ENCODE assay signal across 16 mouse cellular contexts in genomic region chr5:92148248-92148647, GRCm38 (mm10).
"Had no signal": no experiment of that assay in that cellular context is flagged by ENCODE, and none has a peak within 500 bp of the region (broad histone marks: within the 10 kb centered on the region; RNA-seq: fewer than 3 reads in every experiment).

No protein-coding gene starts in this region.

- DNase-seq: retina, postnatal 1 day; right cerebral cortex, adult 18-20 months; right cerebral cortex, postnatal 14 days; right cerebral cortex, postnatal 25 days; right cerebral cortex, postnatal 4 days; spleen, adult 18-20 months; thymus, adult 18-20 months; thymus, adult 2 months; thymus, postnatal 14 days; thymus, postnatal 25 days; thymus, postnatal 36 days; thymus, postnatal 4 days had no signal

- H3K9ac ChIP-seq: neural tube, embryonic 13.5 days; neural tube, embryonic 15.5 days; stomach, embryonic 15.5 days had no signal

- H3K27ac ChIP-seq: neural tube, embryonic 13.5 days; neural tube, embryonic 15.5 days; stomach, embryonic 15.5 days; stomach, postnatal 0 days had no signal

- H3K4me3 ChIP-seq: neural tube, embryonic 13.5 days; neural tube, embryonic 15.5 days; stomach, embryonic 15.5 days had no signal

- H3K27me3 ChIP-seq: neural tube, embryonic 13.5 days; neural tube, embryonic 15.5 days; stomach, embryonic 15.5 days had no signal

- H3K9me3 ChIP-seq: neural tube, embryonic 13.5 days; neural tube, embryonic 15.5 days; stomach, embryonic 15.5 days had no signal

- H3K4me2 ChIP-seq: neural tube, embryonic 13.5 days; neural tube, embryonic 15.5 days; stomach, embryonic 15.5 days had no signal

- H3K4me1 ChIP-seq: neural tube, embryonic 15.5 days; stomach, embryonic 15.5 days had no signal
